Mouse (Mus musculus): Measurements from ENCODE around the gene St6gal2.

The St6gal2 gene

DNA sequence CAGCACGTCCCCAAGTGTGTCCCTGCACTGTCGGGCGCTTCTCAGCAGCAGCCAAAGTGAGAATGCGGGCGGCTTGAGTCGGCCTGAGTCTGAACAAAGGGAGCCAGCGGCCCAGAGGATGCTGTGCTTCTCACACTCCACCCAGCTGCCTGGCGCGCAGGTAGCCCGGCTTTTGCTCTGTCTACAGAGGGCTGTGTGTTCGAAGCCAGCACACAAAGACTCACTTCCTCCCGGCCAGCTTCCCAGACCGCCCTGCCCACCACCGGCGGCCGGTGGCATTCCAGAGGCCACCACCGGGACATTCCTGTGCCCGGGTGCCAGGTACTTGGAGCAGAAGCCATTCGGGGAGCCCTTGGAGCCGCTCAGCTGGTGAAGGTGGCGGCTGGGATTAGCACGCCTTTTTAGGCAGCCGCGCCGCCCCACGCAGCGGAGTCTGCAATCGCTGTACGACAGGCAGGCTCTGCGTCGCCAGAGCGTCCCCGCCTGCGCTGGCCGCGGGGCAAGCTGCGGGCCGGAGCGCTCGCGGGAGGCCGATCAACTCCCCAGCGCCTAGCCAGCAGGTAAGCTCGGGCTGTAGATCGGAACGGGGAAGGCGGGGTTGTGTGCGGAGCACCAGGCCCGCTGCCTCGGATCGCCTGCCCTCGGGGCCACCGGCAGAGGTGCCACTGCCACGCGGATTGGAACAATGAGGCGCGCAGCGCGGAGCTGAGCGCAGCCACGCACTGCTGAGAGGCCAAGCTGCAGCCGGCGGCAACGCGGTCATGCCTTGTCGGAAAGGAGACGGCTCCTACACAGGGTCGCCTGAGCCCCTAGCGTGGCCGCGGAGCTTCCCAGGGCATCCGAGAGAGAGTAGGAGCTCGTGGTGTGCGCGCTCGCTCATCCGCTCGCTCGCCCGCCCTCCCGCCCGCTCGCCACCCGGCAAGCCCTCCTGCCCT is at the start of gene St6gal2:
St6gal2 (plus strand) TSS at position 133 of the 935 bp plus-strand sequence.
- DNase-seq (ENCODE audit: low spot score), result peak; percentile 35

- peak; percentile 11 for DNase-seq (ENCODE audit: low spot score)
Measured at GRCm38 (mm10) chr17:55406043-55406442, 39.1 kb upstream of the St6gal2 start.

DNA sequence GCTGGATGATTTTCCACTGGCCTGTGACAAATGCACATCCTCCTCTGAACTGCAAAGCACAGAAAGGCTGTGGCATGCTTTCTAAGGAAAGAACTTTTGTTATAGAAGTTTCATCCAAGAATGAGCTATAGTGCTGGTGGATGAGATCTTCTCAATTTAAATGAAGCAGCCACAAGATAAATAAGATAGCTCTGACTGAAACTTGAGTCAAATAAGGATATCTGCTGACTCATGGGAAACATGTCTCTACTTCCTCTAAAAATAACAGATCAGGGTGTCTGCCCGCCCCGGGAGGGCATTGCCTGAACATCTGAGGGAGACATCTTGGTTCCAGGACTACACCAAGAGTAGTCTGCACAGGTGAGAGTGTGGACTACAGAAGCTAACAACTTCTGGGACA is 28.7 kb upstream of the St6gal2 start:
- DNase-seq (ENCODE audit: low spot score), result no peak

GRCm38 (mm10) chr17:55446185-55446527 is 974 bp downstream of the St6gal2 start:
- no peak for DNase-seq (ENCODE audit: low spot score)

DNA sequence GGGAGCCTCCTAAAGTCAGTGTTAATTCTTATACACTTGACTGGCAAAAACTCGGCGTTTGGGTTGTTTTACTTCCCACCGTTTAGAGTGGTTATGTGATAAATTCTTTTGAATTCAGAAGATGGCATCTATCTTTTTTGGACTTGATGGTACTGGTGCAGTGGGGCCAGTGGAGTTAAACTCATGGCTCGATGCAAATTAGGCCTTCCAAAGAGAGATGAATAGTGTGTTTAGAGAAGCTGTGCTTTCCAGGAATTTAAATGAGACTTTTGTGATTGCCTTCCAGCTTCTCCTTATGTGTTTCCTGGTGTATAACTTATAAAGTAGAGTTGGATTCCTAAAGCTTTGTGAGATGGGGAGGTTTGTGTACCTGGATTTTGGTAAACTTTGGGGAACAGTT is 1.5 kb downstream of the St6gal2 start:
- DNase-seq (ENCODE audit: low spot score), result no peak

GRCm38 (mm10) chr17:55450943-55451342 is 5.8 kb downstream of the St6gal2 start:
- no peak for DNase-seq (ENCODE audit: low spot score)

- DNase-seq (ENCODE audit: low spot score), result no peak
Measured at GRCm38 (mm10) chr17:55454487-55454886, 9.3 kb downstream of the St6gal2 start.

GRCm38 (mm10) chr17:55460187-55460586 is 15.0 kb downstream of the St6gal2 start:
- DNase-seq (ENCODE audit: low spot score), result no peak

DNA sequence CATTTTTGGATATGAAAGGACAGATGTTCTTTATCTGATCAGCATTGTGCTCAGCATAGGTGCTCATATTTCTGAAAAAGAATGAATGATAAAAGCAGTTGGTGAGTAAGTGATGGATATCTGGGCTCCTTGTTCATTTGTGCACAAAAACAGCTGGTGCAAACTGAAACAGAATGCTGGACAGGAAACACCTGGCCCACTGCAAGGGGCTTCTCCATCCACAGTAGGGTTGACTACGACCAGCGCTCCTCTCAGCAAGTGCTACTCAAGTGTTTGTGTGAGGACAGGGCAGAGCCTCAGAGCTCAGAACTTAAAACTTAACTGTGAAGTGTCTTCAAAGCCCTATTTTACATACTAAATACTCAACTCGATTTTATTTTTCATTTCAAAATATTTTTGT is 22.4 kb downstream of the St6gal2 start:
- no peak for DNase-seq (ENCODE audit: low spot score)

- no peak for DNase-seq (ENCODE audit: low spot score)
Measured at GRCm38 (mm10) chr17:55468963-55469362, 23.8 kb downstream of the St6gal2 start.

DNA sequence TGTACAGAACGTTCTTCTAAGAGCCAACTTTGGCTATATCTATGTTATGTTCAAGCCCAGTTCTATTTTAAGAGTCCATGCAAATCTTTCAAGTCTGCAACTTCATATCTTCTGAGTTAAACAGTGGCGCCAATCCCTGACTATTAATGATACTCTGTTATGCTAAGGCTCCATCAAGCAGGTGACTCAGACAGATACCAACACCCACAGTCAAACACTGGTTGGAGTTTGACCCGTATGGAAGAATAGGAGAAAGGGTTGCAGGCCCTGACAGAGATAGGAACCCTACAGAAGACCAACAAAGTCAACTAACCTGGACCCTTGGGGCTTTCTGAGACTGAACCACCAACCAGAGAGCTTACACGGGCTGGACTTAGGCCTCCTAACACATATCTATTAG is 30.8 kb downstream of the St6gal2 start:
- DNase-seq (ENCODE audit: low spot score), result no peak

DNA sequence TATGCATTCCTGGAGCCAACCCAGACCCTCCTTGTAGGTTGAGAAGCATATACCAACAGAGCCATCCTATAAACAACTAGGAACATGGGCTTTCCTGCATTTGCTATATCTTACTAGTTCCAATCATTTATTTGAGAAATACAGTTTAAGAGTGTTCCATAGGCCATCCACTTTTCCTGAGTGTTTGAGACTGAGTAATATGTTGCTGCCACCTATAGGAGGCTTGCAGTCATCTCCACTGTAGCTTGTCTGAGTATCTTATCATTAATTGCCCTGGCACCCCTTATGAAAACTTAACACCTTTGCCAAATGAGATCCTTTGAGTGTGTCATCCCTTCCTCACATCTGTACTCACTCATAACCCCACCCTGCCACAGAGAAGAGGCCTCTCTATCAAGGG is 32.2 kb downstream of the St6gal2 start:
- DNase-seq (ENCODE audit: low spot score), result no peak

DNA sequence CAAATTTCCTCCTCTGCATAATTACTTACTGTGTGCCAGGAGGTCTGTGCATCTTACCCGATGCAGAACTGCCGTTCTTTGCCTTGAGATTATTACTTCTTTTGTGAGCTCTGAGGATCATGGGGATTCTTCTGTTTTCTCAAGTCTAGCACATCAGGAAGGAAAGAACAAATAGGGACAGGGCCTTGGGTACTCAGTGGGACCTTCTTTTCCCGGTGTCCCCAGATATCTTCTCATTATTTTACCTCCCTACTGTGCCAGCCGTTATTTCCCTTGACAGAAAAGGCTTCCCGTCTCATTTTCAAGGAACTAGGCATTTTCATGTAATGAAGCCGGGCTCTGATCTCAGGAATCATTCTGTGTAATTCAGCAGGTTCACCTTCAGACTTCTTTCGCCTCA is 34.2 kb downstream of the St6gal2 start:
- no peak for DNase-seq (ENCODE audit: low spot score)

GRCm38 (mm10) chr17:55484108-55484870 is 39.1 kb downstream of the St6gal2 start:
- DNase-seq (ENCODE audit: low spot score), result no peak

- no peak for DNase-seq (ENCODE audit: low spot score)
Measured at GRCm38 (mm10) chr17:55531872-55532271, 86.7 kb downstream of the St6gal2 start.

DNA sequence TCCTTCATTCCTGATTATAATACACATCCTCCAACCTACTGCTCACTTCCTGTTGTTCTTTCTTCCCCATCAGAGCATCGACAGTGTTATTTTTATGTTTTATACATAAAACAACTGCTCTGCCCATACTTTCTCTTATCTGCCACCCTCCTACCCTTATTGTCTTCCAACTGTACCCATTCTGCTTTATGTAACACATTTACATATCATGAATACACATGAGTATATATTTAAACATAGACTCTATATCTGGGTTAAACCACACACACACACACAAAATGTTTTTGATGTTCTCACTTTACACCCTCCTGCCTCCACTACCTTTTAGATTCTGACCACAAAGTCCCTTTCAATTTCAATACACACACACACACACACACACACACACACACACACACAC is 103.3 kb downstream of the St6gal2 start:
- no peak for DNase-seq (ENCODE audit: low spot score)

DNA sequence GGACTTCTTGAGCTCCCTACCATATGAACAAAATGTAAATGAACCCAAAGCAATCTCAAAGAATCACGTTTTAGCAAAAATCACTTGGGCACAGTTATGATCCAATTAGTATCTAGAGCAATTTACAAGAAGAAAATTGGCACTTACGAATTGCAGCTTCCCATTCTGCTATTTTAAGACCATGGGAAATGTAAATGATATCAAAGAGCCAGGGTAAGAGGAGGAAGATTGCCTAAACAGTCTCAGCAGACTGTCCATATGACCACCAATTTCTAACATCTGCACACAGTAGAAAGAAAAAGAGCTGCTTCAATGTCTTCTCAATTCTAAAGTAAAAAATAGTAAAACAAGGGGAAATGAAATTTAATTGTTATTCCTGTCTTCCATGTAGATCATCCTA is 116.6 kb downstream of the St6gal2 start:
- DNase-seq (ENCODE audit: low spot score), result no peak
